Mouse (Mus musculus): ENCODE results near the gene Tchp. TPM values are rescaled to one million over a fixed set of nuclear protein-coding genes. Genes with fewer than 3 reads are reported as not detected.

The Tchp gene
- polyA plus RNA-seq, 1 experiment, result 6.5 TPM

DNA sequence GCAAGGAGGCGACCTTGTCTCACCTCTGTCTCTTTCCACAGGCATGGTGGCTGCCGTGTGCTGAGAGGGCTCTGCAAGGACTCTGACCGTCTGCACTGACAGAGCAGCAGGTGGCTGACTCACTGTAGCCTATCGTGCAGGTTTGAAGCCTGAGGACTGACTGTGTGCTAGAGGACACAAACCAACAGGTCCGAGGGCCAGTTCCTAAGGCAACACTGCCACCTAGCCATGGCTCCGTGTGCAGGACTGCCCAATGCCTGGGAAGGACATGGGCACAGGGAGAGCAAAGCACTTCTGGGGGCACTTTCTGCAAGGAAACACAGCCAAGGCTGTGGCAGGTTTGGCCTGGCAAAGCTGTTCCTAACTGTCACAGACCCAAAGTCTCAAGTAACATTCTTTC is 23.9 kb downstream of the Tchp start:
- WGBS, result 74% methylated on average over 6 of the region's 6 CpGs
- no peak for DNase-seq (ENCODE audit: low read depth, low spot score)

DNA sequence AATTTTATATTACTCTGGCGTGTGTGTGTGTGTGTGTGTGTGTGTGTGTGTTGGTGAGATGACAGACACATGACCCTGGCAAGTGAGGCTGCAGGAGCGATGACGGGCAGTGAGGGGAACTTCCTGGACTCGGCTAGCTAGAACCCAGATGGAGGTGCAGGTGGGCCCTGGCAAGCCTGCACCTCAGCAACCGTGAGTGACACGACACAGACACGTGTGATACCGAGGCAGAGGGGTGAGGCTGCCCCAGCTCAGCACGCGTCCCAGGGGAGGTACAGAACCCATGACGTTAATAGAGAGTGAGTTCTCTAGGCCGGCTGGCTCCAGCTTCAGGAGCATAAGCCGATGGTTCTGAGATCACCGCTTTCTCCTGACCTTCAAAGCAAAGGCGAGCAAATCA is 24.4 kb downstream of the Tchp start:
- DNase-seq (ENCODE audit: low read depth, low spot score), result no peak
- WGBS, result 92% methylated on average over 15 of the region's 15 CpGs

DNA sequence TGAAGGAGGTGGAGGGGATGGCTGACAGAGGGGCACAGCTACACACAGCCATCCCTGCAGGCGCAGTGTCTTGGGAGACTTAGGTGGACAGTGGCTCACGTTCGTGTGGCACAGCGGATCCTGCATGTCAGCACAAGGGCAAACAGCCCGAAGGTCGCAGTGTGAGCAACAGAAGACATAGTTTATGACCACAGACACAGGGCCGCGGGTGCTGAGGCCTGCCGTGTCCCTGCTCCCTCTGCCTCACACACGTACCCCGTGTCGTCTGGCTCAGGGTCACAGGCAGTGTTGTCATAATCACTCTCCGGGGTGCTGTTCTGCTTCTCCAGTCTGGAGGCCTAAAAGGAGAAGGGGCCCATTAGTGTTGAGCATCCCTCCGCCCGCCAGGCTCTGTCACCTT is 26.0 kb downstream of the Tchp start:
- WGBS, result 92% methylated on average over 15 of the region's 15 CpGs
- DNase-seq (ENCODE audit: low read depth, low spot score), result no peak

DNA sequence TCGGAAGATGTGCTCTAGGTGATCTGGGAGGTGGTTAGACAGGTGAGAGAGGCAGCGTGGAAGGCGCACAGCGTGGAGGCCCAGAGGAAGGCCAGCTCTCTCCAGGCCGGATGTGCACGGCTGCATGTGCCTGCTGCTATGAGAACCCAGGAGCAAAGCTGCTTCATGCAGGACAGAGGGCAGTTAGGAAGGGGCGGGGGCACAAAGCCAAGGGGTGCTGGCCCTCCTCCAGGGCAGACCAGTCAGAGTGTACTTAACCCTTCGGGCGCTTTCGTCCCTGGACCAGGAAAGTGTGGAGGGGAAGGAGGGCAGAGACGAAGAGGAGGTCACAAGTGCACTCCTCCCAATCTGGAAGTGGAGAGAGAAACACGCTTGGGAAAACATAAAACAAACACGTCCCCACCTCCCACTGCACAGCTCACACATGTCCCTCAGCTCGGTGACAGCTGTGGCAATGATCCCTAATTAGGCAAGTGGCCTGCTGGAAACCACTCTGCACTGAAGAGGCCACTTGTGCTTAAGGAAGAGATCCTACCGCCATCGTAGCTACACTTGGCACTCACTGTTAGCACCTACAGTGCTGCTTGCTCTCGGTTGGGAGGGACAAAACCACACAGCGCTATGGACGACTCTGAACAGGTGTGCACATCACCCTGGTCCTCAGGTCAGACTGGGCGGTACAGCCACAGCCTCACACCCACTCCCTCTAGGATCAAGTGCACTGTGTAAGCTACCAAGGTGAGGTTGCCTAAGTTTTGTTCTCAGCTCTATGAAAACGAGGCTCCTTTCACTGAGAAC is 29.7 kb downstream of the Tchp start:
- DNase-seq (ENCODE audit: low read depth, low spot score), result no peak
- 82% methylated on average over 21 of the region's 21 CpGs for WGBS

DNA sequence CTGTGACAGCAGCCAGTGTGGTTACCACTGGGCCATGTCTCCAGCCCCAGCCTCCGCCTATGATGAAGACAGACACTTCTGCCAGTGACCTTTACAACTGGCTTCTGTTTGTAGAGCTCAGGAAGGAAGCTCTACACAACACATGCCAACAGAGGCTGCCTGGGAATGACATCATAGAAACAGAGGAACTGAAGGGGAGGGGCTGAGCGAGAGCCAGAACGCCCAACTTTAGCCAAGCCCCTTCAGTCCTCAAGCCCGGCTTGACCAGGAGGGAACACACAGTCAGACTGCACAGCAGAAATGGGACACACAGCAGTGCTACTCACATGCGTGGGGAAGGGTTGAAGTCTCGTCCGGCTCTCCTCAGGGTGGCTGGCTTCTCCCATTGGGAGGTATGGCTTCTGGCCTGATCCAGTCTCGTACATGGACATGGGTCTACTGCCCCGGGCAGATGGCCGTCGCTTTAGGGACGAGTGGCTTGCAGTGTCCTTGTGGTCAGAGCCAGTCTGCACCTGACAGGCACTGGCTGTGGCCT is 31.2 kb downstream of the Tchp start:
- no peak for DNase-seq (ENCODE audit: low read depth, low spot score)
- 78% methylated on average over 12 of the region's 12 CpGs for WGBS

DNA sequence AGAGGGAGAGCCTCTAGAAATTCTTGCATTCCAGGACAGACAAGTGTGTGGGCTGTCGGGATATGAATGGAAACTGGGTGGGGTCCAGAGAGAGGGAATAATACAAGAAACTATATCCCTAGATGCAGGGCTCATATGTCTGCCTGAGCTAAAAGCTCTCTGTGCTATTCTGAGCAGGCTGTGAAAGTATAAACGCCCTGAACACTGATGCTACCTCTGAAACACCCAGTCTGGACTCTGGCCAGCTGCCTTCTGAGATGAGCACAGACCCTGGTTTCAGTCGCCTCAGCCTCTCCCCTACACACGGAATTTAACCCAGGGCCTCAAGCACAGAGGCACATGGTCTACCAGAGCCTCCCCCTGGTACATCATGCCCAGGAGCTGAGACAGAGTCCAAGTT is 33.0 kb downstream of the Tchp start:
- no peak for DNase-seq (ENCODE audit: low read depth, low spot score)
- 59% methylated on average over 4 of the region's 4 CpGs for WGBS

DNA sequence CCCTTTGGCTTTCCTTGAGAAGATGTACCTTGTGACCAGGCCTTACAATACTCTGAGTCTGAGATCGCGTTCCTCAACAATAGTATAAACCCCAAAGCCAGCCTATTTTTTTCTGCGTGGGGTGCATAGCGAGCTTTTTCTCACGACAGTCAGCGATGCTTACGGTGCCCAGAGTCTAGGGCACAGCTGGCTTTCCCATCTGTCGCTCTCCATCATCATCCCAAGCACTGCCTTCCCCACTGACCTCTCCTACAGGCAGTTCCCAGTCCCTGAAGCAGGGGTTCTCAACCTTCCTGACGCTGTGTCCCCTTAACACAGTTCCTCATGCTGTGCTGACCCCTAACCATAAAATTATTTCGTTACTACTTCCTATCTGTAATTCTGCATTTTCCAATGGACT is 35.0 kb downstream of the Tchp start:
- 94% methylated on average over 10 of the region's 10 CpGs for WGBS
- DNase-seq (ENCODE audit: low read depth, low spot score), result no peak

DNA sequence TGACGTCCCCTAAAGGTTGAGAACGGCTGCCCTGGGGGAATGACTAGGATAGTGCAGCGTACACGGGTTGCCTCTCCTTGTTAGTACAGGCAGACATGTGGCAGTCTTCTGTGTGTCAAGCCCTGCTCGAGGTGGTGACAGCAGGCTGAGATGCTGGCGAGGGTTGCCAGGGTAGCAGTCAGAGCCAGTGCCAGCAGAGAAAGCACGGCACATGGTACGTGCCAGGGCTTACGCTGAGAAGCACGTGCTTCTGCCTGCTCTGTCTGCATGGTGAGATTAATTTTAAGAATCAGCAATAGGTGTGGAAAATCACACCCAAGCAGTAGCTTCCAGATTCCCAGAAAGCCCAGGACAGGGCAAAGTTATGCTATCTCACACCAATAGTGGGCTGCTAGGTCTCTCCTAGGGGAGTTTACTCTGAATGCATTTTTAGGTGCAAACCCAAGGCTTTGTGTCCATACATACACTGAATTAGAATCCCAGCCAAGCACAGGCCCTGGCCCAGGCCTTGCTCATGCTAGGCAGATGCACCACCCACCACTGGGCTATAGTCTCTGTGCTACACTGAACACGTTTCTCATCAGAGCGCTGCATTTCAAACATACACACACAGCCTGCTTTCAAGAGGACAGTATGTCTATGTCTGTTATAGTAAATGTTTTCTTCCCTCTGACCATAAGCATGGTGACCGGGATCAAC is 35.6 kb downstream of the Tchp start:
- 93% methylated on average over 13 of the region's 13 CpGs for WGBS
- no peak for DNase-seq (ENCODE audit: low read depth, low spot score)

DNA sequence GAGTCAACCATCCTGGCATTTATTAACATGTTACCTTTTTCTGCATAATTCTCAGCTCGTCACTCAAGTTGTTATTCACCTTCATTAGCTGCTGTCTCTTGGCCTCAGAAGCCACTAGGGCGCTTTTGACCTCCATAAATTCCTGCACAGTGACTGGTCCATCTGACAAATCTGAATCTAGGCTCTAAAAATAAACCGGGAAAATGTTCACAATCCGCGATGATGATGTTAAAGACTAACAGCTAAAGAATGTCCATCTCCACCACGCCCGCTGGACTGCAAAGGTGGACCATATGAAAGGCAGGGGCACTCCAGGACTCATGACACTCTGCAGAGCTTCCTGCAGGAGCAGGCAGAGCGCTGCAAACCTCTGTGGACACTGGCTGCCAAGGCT is 36.1 kb downstream of the Tchp start:
- WGBS, result 77% methylated on average over 8 of the region's 8 CpGs
- no peak for DNase-seq (ENCODE audit: low read depth, low spot score)

DNA sequence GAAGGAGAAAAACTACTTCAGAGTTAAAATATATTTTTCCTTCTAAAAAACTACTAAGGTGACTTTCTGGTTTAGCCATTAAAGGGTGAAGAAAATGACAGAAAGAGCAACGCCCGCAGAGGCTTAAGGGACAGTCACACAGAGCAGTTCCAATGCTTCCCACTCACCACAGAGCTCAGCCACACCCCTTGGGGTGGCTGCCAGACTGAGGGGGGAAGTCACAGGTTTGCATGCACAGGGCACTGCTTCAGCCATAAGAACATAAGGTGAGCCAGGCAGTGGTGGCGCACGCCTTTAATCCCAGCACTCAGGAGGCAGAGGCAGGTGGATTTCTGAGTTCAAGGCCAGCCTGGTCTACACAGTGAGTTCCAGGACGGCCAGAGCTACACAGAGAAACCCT is 38.0 kb downstream of the Tchp start:
- whole genome bisulfite sequencing, result 73% methylated on average over 5 of the region's 5 CpGs

DNA sequence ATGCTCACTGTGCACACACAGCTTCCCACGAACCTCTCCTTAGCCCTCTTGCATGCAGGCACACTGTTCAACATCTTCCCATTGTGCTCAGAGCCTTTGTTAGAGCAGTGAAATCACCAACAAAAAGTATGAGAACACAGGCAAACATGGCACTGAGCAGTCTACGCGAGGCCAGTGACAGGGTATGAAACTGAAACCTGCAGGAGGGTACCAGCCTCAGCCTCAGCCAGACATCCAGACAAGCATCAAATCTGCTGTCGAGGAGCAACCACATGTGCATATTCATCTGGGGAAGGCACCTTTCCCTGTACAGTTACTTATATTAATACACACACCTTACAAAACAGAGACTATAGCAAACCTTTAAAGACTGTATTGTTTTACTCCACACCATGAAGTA is 39.3 kb downstream of the Tchp start:
- DNase-seq (ENCODE audit: low read depth, low spot score), result no peak
- WGBS, result 85% methylated on average over 4 of the region's 4 CpGs

More for the DNA sequence above, 38.0 kb downstream of the Tchp start:
- DNase-seq (ENCODE audit: low read depth, low spot score), result no peak

DNA sequence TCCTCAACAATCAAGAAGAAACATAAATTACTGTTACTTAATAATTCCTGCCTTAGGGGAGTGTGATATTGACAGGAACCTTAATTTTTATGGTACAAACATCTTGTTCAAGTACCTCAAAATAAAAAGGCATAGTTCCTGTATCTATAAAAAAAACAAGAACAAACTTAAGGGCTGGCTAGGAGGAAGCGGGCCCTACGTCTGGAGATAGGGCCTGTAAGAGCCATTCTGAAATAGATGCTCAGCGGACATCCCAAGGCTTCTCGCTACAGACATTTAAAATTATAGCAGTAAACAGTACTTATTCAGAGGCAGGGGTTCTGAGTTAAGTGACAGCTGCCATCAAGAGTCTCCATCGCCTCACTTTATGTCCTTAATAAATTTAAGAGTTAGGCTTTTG is 40.0 kb downstream of the Tchp start:
- no peak for DNase-seq (ENCODE audit: low read depth, low spot score)
- WGBS, result 87% methylated on average over 5 of the region's 5 CpGs

DNA sequence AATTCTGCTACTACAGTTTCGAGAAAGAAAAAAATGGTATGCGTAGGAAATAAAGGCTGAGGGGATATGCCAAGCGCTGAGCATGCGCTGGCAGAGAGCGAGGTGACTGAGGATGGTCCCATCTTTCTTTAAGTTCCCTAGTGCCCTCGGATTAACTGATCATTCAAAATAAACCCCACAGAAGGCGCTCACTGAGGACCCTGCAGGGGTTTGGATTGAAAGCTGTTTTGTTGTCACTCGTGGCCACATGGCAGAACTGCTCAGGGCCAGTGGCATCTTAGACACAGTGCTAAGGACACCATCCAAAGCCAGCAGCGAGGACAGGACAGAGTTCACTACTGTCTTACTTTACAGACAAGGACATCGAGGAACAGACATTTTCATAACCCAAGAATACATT is 42.8 kb downstream of the Tchp start:
- DNase-seq (ENCODE audit: low read depth, low spot score), result no peak
- 90% methylated on average over 10 of the region's 10 CpGs for WGBS

DNA sequence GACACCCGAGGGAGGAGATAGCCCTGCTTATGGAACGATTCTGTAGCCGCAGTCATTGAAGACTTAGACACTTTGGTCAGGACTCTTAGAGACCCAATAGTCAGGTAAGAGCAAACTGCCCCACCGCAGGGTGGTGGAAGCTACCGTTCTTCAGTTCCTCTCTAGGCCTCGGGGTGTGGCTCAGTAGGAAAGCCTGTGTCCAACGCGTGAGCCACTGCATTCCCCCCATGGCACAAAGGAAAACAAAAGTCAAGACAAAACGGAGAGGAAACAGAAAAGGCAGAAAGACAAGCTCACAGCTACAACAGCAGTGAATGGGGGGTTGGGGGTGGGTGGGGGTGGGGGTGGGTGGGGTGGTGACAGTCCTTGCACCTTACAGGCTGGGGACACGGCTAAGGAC is 44.8 kb downstream of the Tchp start:
- no peak for DNase-seq (ENCODE audit: low read depth, low spot score)
- 86% methylated on average over 10 of the region's 10 CpGs for WGBS

DNA sequence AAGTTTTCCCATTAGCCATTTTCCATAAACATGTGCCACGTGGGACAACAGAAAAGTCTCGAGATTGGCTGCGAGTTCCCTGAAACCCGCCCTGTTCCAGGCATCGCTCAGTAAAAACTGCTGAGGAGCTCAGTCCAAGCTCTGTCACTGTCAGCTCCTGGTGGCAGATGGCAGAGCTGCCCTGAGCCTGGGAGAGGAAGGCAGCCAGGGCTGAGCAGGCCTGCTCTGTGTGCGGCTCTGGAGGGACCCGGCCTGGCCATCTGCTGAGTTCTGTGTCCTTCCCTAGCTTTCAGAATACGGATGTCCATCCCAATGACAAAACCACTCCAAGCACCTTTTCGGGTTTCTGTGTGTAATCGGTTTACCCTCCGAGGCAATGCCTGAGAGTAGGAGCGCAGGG is 45.8 kb downstream of the Tchp start:
- WGBS, result 93% methylated on average over 12 of the region's 12 CpGs

DNA sequence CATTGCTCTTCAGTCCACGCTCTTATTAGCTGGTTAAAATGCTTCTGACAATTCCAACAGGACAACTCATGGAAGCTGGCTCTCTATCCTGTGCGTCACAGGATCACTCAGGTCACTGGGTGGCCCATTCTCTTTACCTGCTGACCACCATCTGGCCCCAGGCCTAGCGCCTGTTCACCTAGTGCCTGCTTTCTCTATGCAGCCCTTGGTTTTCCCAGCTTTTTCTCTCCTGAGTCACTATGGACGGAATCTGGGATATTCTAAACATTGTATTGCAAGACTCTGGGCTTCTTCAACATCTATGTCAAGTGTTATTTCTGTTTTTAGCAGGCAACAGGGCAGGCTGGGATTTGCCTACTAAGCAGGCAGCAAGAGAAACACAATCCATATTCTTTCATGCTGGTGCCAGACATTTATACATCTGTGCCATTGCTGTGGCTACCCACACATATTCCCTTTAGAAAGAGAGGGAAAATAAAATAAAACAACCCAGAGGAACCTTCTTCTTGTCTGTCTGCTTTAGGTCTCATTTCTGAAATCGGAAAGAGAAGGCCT is 52.1 kb downstream of the Tchp start:
- 90% methylated on average over 5 of the region's 5 CpGs for WGBS

More for the DNA sequence above, 45.8 kb downstream of the Tchp start:
- DNase-seq (ENCODE audit: low read depth, low spot score), result no peak

DNA sequence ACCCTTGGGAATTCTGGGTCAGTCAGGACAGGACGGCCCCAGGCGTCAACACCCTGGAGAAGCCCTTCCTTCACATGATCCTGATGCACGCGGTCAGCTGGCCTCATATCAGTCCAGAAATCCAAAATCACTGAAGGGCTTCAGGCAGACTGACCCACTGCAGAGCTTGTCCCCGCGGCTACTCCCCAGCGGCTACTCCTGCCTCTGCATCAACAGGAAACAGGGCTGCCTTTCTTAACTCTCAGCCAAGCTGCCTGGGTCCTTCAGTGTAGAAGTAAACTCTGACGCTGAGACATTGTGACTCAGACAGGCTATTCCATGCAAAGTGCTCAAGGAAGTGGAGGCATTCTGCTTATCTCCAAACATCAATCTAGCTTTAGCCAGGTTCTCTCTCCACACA is 54.4 kb downstream of the Tchp start:
- 79% methylated on average over 8 of the region's 8 CpGs for WGBS
- DNase-seq (ENCODE audit: low read depth, low spot score), result no peak

More for the DNA sequence above, 52.1 kb downstream of the Tchp start:
- DNase-seq (ENCODE audit: low read depth, low spot score), result no peak

DNA sequence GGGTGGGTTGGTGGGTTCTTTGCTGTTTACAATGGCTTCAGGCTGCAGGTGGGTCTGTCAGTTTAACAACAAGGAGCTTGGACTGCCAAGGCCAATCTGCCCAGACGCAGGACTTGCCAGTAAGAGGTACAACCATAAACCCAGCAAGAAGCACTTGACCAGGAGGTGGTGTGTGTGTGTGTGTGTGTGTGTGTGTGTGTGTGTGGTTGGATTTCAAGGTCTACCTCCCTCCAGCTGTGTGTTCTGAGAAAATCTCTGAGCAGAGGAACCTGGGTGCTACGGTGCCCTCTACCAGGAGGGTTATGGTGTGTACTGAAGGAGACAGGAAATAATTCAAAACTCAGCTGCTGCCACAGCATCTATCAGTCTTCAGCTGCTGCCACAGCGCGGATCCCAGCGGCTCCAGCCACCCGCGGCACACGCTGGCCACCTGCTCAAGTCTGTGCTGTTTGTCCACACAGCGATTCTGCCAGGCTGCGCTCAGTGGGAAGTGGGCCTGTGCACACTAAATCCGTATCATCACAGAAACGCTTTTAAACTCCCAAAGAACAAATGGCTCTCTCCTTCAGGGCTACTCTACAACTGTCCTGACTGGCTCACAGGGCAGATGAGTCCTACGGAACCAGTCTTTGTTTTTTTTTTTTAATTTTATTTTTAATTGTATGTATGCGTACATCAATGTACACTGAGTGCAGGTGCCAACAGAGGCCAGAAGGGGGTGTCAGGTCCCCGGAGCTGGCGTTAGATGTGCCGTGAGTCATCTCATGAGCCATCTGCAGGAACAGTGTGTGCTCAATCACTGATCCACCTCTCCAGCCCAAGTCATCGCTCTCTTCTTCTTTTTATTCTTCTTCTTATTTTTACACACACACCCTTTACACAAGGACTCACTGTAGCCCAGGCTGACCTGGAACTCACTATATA is 57.5 kb downstream of the Tchp start:
- no peak for DNase-seq (ENCODE audit: low read depth, low spot score)
- 88% methylated on average over 18 of the region's 18 CpGs for WGBS

DNA sequence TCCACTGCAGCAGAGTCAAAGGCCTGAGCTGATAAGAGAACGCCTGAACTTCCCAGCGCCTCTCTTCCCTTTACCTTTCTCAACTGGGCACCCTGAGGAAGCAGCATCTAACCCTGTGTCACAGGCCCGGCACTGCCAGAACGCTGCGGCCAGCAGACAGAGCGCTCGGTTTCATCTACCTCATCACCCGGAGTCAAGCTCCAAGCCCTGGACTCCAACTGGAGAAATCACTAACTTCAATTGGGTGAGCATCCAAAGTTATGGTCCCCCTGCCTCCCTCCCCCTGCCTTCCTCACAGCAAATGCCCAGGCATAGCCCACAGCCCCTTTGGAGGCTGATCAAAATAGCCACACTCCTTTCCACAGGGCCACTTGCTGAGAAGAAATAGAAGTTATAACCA is 59.1 kb downstream of the Tchp start:
- DNase-seq (ENCODE audit: low read depth, low spot score), result no peak
- WGBS, result 90% methylated on average over 8 of the region's 8 CpGs

DNA sequence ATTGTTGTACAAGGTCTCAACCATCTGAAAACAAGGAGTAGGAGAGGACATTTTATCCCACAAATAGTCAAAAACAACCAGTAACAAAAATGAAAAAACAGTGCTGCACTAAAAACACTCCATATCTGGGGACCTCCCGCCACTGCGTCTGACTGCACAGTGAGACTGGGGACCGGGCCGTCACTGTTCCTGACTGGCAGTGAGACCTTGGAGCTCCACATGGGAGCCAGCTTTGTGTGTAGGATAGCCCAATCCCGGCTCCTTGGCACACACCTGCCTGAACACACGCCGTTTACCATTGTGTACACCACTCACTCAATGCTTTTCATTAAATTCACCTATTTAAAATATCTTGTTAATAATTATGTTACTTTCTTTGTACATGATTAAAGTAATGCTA is 59.6 kb downstream of the Tchp start:
- DNase-seq (ENCODE audit: low read depth, low spot score), result no peak
- 92% methylated on average over 7 of the region's 7 CpGs for WGBS
